Mouse (Mus musculus) embryonic fibroblast, embryonic 13.5 days (primary cell): ENCODE data around the gene Bcl7c.

ENCODE experiments used
- CTCF ChIP-seq: IDR thresholded peaks from 2 replicates; pipeline ENCODE4 v1.5.1; 2011; ENCODE audit warnings: mild to moderate bottlenecking, control low read depth, low read length, moderate library complexity, borderline replicate concordance; ENCODE audit not compliant: insufficient read depth
- POLR2A ChIP-seq: IDR thresholded peaks from 2 replicates; pipeline ENCODE4 v1.6.1; 2011; ENCODE audit warnings: low read depth, mild to moderate bottlenecking, control low read depth, low read length, moderate library complexity

- TF ChIP-seq CTCF (no peak), POLR2A (no peak)
Measured at GRCm38 (mm10) chr7:127753741-127754140, 45.0 kb upstream of the Bcl7c start.
